Mouse (Mus musculus) naive thymus-derived CD4-positive, alpha-beta T cell, adult 2 months (primary cell): Measurements from ENCODE around the gene Col26a1.

Source experiments
- DNase-seq: peaks from one replicate; pipeline ENCODE4 v3.0.0-alpha.2; 2011; ENCODE audit warnings: low read depth

Col26a1 gene

GRCm38 (mm10) chr5:136881380-136882009, 1.5 kb downstream of the Col26a1 start:
- DNase-seq, result peak; percentile 88

- no peak for DNase-seq
These were observed 2.9 kb downstream of the Col26a1 start for GRCm38 (mm10) chr5:136880101-136880500.

- no peak for DNase-seq
These were observed 8.7 kb downstream of the Col26a1 start for GRCm38 (mm10) chr5:136874271-136874670.

GRCm38 (mm10) chr5:136872417-136872816, 10.6 kb downstream of the Col26a1 start:
- DNase-seq, result no peak

- DNase-seq, result no peak
These were observed 13.4 kb downstream of the Col26a1 start for GRCm38 (mm10) chr5:136869451-136870114.

GRCm38 (mm10) chr5:136867706-136868105, 15.3 kb downstream of the Col26a1 start:
- DNase-seq, result no peak

GRCm38 (mm10) chr5:136863961-136864674, 18.9 kb downstream of the Col26a1 start:
- peak; percentile 74 for DNase-seq

GRCm38 (mm10) chr5:136863276-136863675, 19.7 kb downstream of the Col26a1 start:
- DNase-seq, result no peak

- DNase-seq, result peak; percentile 37
These were observed 20.2 kb downstream of the Col26a1 start for GRCm38 (mm10) chr5:136862806-136863205.

GRCm38 (mm10) chr5:136861191-136861940, 21.6 kb downstream of the Col26a1 start:
- no peak for DNase-seq

GRCm38 (mm10) chr5:136850716-136851115, 32.3 kb downstream of the Col26a1 start:
- no peak for DNase-seq

- DNase-seq, result no peak
These were observed 36.4 kb downstream of the Col26a1 start for GRCm38 (mm10) chr5:136846385-136847264.

GRCm38 (mm10) chr5:136843930-136844329, 39.1 kb downstream of the Col26a1 start:
- no peak for DNase-seq

GRCm38 (mm10) chr5:136840036-136840435, 43.0 kb downstream of the Col26a1 start:
- DNase-seq, result peak; percentile 86

GRCm38 (mm10) chr5:136833053-136833452, 50.0 kb downstream of the Col26a1 start:
- no peak for DNase-seq

GRCm38 (mm10) chr5:136830156-136830555, 52.9 kb downstream of the Col26a1 start:
- no peak for DNase-seq

- DNase-seq, result no peak
These were observed 61.0 kb downstream of the Col26a1 start for GRCm38 (mm10) chr5:136821971-136822370.

- DNase-seq, result no peak
These were observed 62.1 kb downstream of the Col26a1 start for GRCm38 (mm10) chr5:136820911-136821310.

- no peak for DNase-seq
These were observed 63.3 kb downstream of the Col26a1 start for GRCm38 (mm10) chr5:136819686-136820085.

- DNase-seq, result no peak
These were observed 72.3 kb downstream of the Col26a1 start for GRCm38 (mm10) chr5:136810539-136811374.
